Mouse (Mus musculus) CD4-positive helper T cell, adult 2 months (primary cell): ENCODE results near the gene Polr1a.

ENCODE experiments used
- DNase-seq: peaks from one replicate; pipeline ENCODE4 v3.0.0-alpha.2; 2012; ENCODE audit warnings: low read depth, missing footprints, low spot score

Gene Polr1a

GRCm38 (mm10) chr6:71997215-71997614 is 88.4 kb downstream of the Polr1a start:
- no peak for DNase-seq

DNA sequence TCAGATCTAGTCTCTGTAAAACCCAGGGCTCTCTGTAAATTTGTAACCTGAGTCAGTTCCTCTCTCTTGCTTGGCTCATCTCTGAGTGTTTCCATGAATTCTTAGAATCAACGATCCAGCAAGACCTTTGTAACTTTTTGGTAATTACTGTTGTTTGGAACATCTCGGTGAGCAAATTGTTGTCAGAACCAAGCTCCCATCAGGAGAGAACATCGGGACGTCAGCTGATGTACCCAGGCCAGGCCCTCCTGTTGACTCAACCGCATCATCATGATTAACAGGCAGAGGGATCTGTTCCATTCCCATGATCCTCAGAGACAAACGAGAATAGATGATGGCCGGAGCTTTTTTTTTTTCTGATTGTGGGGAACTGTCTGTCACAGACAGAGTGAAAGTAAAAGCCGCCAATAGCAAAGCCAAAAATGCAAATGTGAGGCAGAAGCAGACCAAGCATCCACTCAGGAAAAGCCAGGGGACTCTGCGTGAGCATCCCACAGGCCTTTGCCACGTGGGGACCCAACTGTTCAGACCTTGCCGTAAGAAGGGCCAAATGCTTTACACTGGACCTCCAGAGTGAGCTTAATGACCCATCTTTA is 91.2 kb downstream of the Polr1a start:
- DNase-seq: no peak

DNA sequence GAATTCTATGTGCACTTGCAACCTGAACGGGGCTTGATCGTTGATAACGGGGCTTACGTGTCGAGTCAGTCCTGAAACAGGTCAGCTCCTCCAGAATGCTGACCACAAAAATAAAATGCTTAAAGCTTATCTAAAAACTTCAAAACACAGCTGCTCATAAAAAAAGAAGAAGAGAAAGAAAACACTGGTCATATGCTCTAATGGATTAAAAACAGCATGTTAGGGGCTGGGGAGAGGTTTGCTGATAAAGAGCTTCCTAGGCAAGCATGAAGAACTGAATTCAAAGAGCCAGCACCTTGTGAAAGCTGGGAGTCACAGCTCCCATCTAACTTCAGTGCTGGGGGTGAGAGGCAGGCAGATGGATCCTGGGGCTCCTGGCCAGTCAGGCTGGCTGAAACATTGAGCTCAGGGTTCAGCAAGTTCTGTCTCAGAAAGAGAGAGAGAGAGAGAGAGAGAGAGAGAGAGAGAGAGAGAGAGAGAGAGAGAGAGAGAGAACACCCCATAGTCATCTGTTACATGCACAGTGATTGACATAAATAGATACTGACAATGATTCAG is 92.4 kb downstream of the Polr1a start:
- no peak for DNase-seq

DNA sequence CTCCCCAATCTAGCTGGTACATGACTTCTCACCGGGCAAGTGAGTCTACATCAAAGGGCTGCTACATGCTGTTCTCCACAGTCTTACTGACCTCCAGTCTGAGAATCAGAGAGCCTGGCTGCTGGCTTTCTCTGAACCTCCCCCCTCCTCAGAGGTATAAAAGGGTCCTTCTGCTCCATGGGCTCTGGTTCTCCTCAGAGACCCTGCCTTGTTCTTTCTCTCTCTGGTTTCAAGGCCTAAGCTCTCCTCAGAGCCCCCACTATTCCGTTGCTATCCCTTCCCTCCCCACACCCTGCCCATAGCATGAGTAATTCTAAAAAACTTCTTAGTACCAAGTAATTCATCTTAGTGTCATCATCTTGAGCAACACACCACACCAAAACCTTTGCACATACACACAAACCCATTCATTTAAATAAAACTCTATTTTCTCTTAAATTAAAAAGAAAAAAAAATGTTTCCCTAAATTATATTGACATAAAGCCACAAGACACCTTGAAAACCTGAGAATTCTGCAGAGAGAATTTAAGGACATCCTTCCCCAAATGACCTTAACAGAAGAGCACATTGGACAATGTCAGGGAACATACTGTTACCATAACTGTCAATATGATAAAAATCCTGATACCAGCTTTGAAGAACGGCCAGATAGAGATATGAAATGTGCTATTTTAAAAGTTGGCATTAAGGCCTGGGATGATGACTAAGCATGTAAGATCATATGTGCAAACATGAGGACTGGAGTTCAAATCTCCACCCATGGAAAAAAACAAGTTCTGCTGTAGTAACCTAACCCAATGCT is 98.8 kb downstream of the Polr1a start:
- no peak for DNase-seq

GRCm38 (mm10) chr6:72008213-72008655 is 99.4 kb downstream of the Polr1a start:
- DNase-seq: no peak

- DNase-seq: no peak
Observed at GRCm38 (mm10) chr6:72009454-72009853, 100.6 kb downstream of the Polr1a start.

DNA sequence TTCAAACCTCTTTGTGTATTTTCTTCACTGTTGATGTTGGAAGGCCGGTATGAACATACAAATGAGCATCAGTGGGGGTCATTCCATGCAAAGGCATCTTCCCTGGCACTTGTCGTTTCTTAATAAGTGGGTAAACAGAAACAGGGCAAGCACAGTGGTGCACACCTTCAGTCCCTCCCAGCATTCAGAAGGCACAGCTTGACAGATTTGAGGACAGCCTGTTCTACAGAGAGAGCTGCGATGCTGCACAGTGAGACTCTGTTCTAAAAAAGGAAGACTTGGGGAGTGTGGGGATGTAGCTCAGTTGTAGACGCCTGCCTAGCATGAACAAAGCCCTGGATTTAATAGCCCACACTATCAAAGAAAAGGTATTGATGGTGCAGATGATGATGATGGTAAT is 105.2 kb downstream of the Polr1a start:
- DNase-seq: no peak

GRCm38 (mm10) chr6:72018052-72018451 is 109.2 kb downstream of the Polr1a start:
- no peak for DNase-seq

GRCm38 (mm10) chr6:72025497-72025896 is 116.6 kb downstream of the Polr1a start:
- DNase-seq: no peak

- DNase-seq: no peak
Observed at GRCm38 (mm10) chr6:72028079-72028478, 119.2 kb downstream of the Polr1a start.

GRCm38 (mm10) chr6:72029674-72030073 is 120.8 kb downstream of the Polr1a start:
- DNase-seq: no peak
